Mouse (Mus musculus) kidney, postnatal 10 days (tissue): Measurements from ENCODE around the gene Col19a1.
"Not testable (repeated sequence)": the region's sequence is repeated elsewhere in the genome, so short reads cannot be mapped to it uniquely, and the experiment has no call there.

Experiments used
- DNase-seq: peaks from one replicate; pipeline ENCODE4 v3.0.0; 2021; ENCODE audit warnings: mixed read lengths

Gene Col19a1

GRCm38 (mm10) chr1:24587141-24587541, at the start of gene Col19a1:
Gene Col19a1 (minus strand): TSS chr1:24587472.
- peak; percentile 11 for DNase-seq

- DNase-seq = peak; percentile 41
Measured at GRCm38 (mm10) chr1:24633553-24634132, 46.4 kb upstream of the Col19a1 start.

GRCm38 (mm10) chr1:24612556-24612955, 25.3 kb upstream of the Col19a1 start:
- DNase-seq = not testable (repeated sequence)

GRCm38 (mm10) chr1:24595096-24595495, 7.8 kb upstream of the Col19a1 start:
- DNase-seq = no peak

GRCm38 (mm10) chr1:24586370-24587140, 717 bp downstream of the Col19a1 start:
- peak; percentile 63 for DNase-seq

- DNase-seq = no peak
Measured at GRCm38 (mm10) chr1:24572602-24573001, 14.7 kb downstream of the Col19a1 start.

- DNase-seq = peak; percentile 9
Measured at GRCm38 (mm10) chr1:24564113-24564512, 23.2 kb downstream of the Col19a1 start.

- DNase-seq = no peak
Measured at GRCm38 (mm10) chr1:24558005-24558404, 29.3 kb downstream of the Col19a1 start.

- peak; percentile 18 for DNase-seq
Measured at GRCm38 (mm10) chr1:24553462-24553861, 33.8 kb downstream of the Col19a1 start.

GRCm38 (mm10) chr1:24550560-24551280, 36.6 kb downstream of the Col19a1 start:
- no peak for DNase-seq

GRCm38 (mm10) chr1:24550031-24550430, 37.2 kb downstream of the Col19a1 start:
- no peak for DNase-seq

- DNase-seq = no peak
Measured at GRCm38 (mm10) chr1:24549050-24549449, 38.2 kb downstream of the Col19a1 start.

- no peak for DNase-seq
Measured at GRCm38 (mm10) chr1:24547574-24547973, 39.7 kb downstream of the Col19a1 start.

GRCm38 (mm10) chr1:24539852-24540251, 47.4 kb downstream of the Col19a1 start:
- DNase-seq = no peak

GRCm38 (mm10) chr1:24527194-24527593, 60.1 kb downstream of the Col19a1 start:
- no peak for DNase-seq

- no peak for DNase-seq
Measured at GRCm38 (mm10) chr1:24517462-24517861, 69.8 kb downstream of the Col19a1 start.

GRCm38 (mm10) chr1:24515341-24515740, 71.9 kb downstream of the Col19a1 start:
- DNase-seq = no peak

- no peak for DNase-seq
Measured at GRCm38 (mm10) chr1:24511536-24511935, 75.7 kb downstream of the Col19a1 start.

GRCm38 (mm10) chr1:24495400-24495799, 91.9 kb downstream of the Col19a1 start:
- no peak for DNase-seq

- DNase-seq = no peak
Measured at GRCm38 (mm10) chr1:24484161-24484560, 103.1 kb downstream of the Col19a1 start.

- no peak for DNase-seq
Measured at GRCm38 (mm10) chr1:24471096-24471710, 116.1 kb downstream of the Col19a1 start.

- DNase-seq = no peak
Measured at GRCm38 (mm10) chr1:24470633-24471032, 116.6 kb downstream of the Col19a1 start.

GRCm38 (mm10) chr1:24461305-24461887, 125.9 kb downstream of the Col19a1 start:
- DNase-seq = no peak
